Comparison of ENCODE assay signal across 26 mouse cellular contexts in the genomic region with DNA sequence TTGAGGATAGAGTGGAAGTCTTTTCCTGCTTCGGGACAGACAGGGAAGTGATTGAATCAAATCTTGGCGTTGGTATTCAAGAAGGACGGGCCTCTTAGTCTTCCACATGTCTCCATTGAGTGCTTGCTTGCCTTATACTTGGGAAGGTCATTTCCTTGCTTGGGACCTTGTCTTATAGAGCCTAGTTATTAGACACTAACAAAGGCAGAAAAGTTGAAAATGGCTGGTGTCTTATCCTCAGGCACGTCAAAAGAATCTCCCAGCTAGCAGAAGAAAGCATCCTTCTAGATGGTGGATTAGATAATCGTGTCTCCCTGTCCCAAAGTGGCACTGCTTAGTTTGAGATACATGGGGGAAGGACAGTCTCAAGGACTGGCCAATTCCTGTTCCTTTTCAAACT. TPM values are rescaled to one million over a fixed set of nuclear protein-coding genes. Genes with fewer than 3 reads are reported as not detected.
DNase-seq lines count a peak whose midpoint lies in the region; ATAC-seq lines count a peak whose summit lies in the region.
"Had no signal": no experiment of that assay in that cellular context is flagged by ENCODE, and none has a peak within 500 bp of the region (broad histone marks: within the 10 kb centered on the region; RNA-seq: fewer than 3 reads in every experiment).

No protein-coding gene starts in this region.

- H3K27me3 ChIP-seq in forebrain, embryonic 12.5 days = no peaks in the 10 kb centered on the region
- H3K27me3 ChIP-seq in forebrain, embryonic 15.5 days = no peaks in the 10 kb centered on the region
- no peaks in the 10 kb centered on the region for H3K27me3 ChIP-seq in heart, embryonic 16.5 days (ENCODE audit: control insufficient read depth, insufficient read depth, low read length)
- no peaks in the 10 kb centered on the region for H3K27me3 ChIP-seq in kidney, embryonic 14.5 days (ENCODE audit: control insufficient read depth, insufficient read depth, low read length)
- H3K27me3 ChIP-seq in forebrain, embryonic 13.5 days = no peaks in the 10 kb centered on the region
- H3K27me3 ChIP-seq: heart, embryonic 13.5 days; liver, embryonic 12.5 days; neural tube, embryonic 15.5 days; Patski had no signal

- no peak overlapping the region for H3K4me3 ChIP-seq in forebrain, embryonic 12.5 days (replicated peaks)
- H3K4me3 ChIP-seq in forebrain, embryonic 15.5 days = no peak overlapping the region
- no peak overlapping the region for H3K4me3 ChIP-seq in heart, embryonic 16.5 days (ENCODE audit: low read length)
- H3K4me3 ChIP-seq in kidney, embryonic 14.5 days (ENCODE audit: low read length) = no peak overlapping the region
- no peak overlapping the region for H3K4me3 ChIP-seq in forebrain, embryonic 13.5 days
- H3K4me3 ChIP-seq: heart, embryonic 13.5 days; hindbrain, embryonic 10.5 days; liver, embryonic 12.5 days; neural tube, embryonic 15.5 days had no signal

- peaks cover 16% of the 10 kb centered on the region for H3K4me1 ChIP-seq in forebrain, embryonic 12.5 days
- H3K4me1 ChIP-seq in forebrain, embryonic 15.5 days = no peaks in the 10 kb centered on the region
- peaks cover 27% of the 10 kb centered on the region for H3K4me1 ChIP-seq in heart, embryonic 16.5 days (ENCODE audit: control insufficient read depth, insufficient read depth, low read length)
- peaks cover 4% of the 10 kb centered on the region; the same call in 1 of the 2 replicates for H3K4me1 ChIP-seq in kidney, embryonic 14.5 days (ENCODE audit: control insufficient read depth, insufficient read depth, low read length)
- peaks cover 10% of the 10 kb centered on the region; the same call in 1 of the 2 replicates for H3K4me1 ChIP-seq in forebrain, embryonic 13.5 days
- H3K4me1 ChIP-seq: hindbrain, embryonic 10.5 days; liver, embryonic 12.5 days had no signal

- H3K36me3 ChIP-seq in forebrain, embryonic 12.5 days (replicated peaks) = no peaks in the 10 kb centered on the region
- H3K36me3 ChIP-seq in forebrain, embryonic 15.5 days = no peaks in the 10 kb centered on the region
- H3K36me3 ChIP-seq in heart, embryonic 16.5 days (ENCODE audit: control insufficient read depth, insufficient read depth) = no peaks in the 10 kb centered on the region
- no peaks in the 10 kb centered on the region for H3K36me3 ChIP-seq in kidney, embryonic 14.5 days (ENCODE audit: control insufficient read depth, insufficient read depth, low read length)
- H3K36me3 ChIP-seq in forebrain, embryonic 13.5 days (ENCODE audit: poor library complexity, severe bottlenecking) = no peaks in the 10 kb centered on the region
- H3K36me3 ChIP-seq: heart, embryonic 13.5 days; hindbrain, embryonic 10.5 days; liver, embryonic 12.5 days; neural tube, embryonic 15.5 days had no signal

- H3K9me3 ChIP-seq in forebrain, embryonic 12.5 days = no peaks in the 10 kb centered on the region
- H3K9me3 ChIP-seq in forebrain, embryonic 15.5 days = no peaks in the 10 kb centered on the region
- no peaks in the 10 kb centered on the region for H3K9me3 ChIP-seq in heart, embryonic 16.5 days (replicated peaks; ENCODE audit: control insufficient read depth, low read length)
- no peaks in the 10 kb centered on the region for H3K9me3 ChIP-seq in kidney, embryonic 14.5 days (ENCODE audit: control insufficient read depth, low read length)
- H3K9me3 ChIP-seq in forebrain, embryonic 13.5 days (replicated peaks) = no peaks in the 10 kb centered on the region
- H3K9me3 ChIP-seq: heart, embryonic 13.5 days; hindbrain, embryonic 10.5 days; liver, embryonic 12.5 days; neural tube, embryonic 15.5 days had no signal

- no peak for DNase-seq in heart, adult 18-20 months
- no peak for DNase-seq in kidney, adult 11 months
- no peak for DNase-seq in frontal cortex, postnatal 10 days (ENCODE audit: low spot score in 2 of 2)
- DNase-seq: adrenal gland, postnatal 10 days; cerebellum, adult 8-10 months; cerebellum, postnatal 36 days; gastrocnemius, postnatal 14 days; layer of hippocampus, postnatal 36 days; left cerebral cortex, postnatal 4 days; liver, postnatal 0 days; lung, postnatal 36 days; midbrain, embryonic 14.5 days; right cerebral cortex, postnatal 14 days; thymus, postnatal 4 days had no signal

- no peak overlapping the region for H3K27ac ChIP-seq in forebrain, embryonic 12.5 days
- H3K27ac ChIP-seq in forebrain, embryonic 15.5 days (replicated peaks) = no peak overlapping the region
- peak overlapping the region; percentile 71 for H3K27ac ChIP-seq in heart, embryonic 16.5 days (ENCODE audit: low read length)
- no peak overlapping the region for H3K27ac ChIP-seq in kidney, embryonic 14.5 days (ENCODE audit: low read depth, low read length)
- no peak overlapping the region for H3K27ac ChIP-seq in forebrain, embryonic 13.5 days
- H3K27ac ChIP-seq: hindbrain, embryonic 10.5 days; hindbrain, postnatal 0 days; liver, embryonic 12.5 days; neural tube, embryonic 15.5 days had no signal

- H3K9ac ChIP-seq in forebrain, embryonic 12.5 days = no peak overlapping the region
- H3K9ac ChIP-seq in forebrain, embryonic 15.5 days (replicated peaks) = no peak overlapping the region
- no peak overlapping the region for H3K9ac ChIP-seq in heart, embryonic 16.5 days (ENCODE audit: low read length)
- no peak overlapping the region for H3K9ac ChIP-seq in kidney, embryonic 14.5 days (ENCODE audit: low read depth, low read length)
- H3K9ac ChIP-seq in forebrain, embryonic 13.5 days = no peak overlapping the region
- H3K9ac ChIP-seq: liver, embryonic 12.5 days; liver, postnatal 0 days; neural tube, embryonic 15.5 days had no signal

- WGBS in forebrain, embryonic 12.5 days = 68% methylated on average over 5 of the region's 5 CpGs
- WGBS in forebrain, embryonic 15.5 days = 65% methylated on average over 5 of the region's 5 CpGs
- WGBS in heart, embryonic 16.5 days = 52% methylated on average over 5 of the region's 5 CpGs
- 76% methylated on average over 5 of the region's 5 CpGs for WGBS in kidney, embryonic 14.5 days
- 72% methylated on average over 5 of the region's 5 CpGs for WGBS in forebrain, embryonic 13.5 days

- peak overlapping the region; percentile 15; the same call in 1 of the 2 replicates for H3K4me2 ChIP-seq in forebrain, embryonic 12.5 days
- H3K4me2 ChIP-seq in forebrain, embryonic 15.5 days (replicated peaks) = no peak overlapping the region
- no peak overlapping the region for H3K4me2 ChIP-seq in heart, embryonic 16.5 days (ENCODE audit: low read depth, low read length)
- no peak overlapping the region for H3K4me2 ChIP-seq in kidney, embryonic 14.5 days (replicated peaks; ENCODE audit: low read depth, low read length)
- no peak overlapping the region for H3K4me2 ChIP-seq in forebrain, embryonic 13.5 days
- H3K4me2 ChIP-seq: heart, embryonic 13.5 days; liver, embryonic 12.5 days; neural tube, embryonic 15.5 days had no signal

- no peak; the same call in 1 of the 2 replicates for ATAC-seq in forebrain, embryonic 12.5 days (ENCODE audit: low FRiP score)
- no peak for ATAC-seq in forebrain, embryonic 15.5 days (replicated peaks)
- ATAC-seq in heart, embryonic 16.5 days (replicated peaks; ENCODE audit: extremely low read depth, insufficient read depth, low FRiP score) = no peak
- 0 out of 2 replicates have a peak, but pooled peaks have one; percentile 13 for ATAC-seq in kidney, embryonic 14.5 days (ENCODE audit: low FRiP score, low TSS enrichment)
- ATAC-seq in forebrain, embryonic 13.5 days = 0 out of 2 replicates have a peak, but pooled peaks have one; percentile 4
- ATAC-seq: hindbrain, postnatal 0 days; intestine, postnatal 0 days; liver, embryonic 12.5 days; liver, postnatal 0 days had no signal

RNA-seq across cellular contexts. Expression of a gene that starts 28.2 kb away (rescaled TPM):
- 33.0 and 35.4 TPM in 2 replicates for polyA plus RNA-seq in forebrain, embryonic 12.5 days (2016; fragmentation: Nextera tagmentation; extraction: Ambion mirVana)
- polyA plus RNA-seq in forebrain, embryonic 15.5 days (2015; fragmentation: Nextera tagmentation; extraction: Ambion mirVana) = 33.5 and 37.7 TPM in 2 replicates
- polyA plus RNA-seq in heart, embryonic 16.5 days (2015; fragmentation: Nextera tagmentation; extraction: Ambion mirVana) = 16.8 and 18.1 TPM in 2 replicates
- 10 to 100 TPM; 26.7 to 27.6 TPM for total RNA-seq in heart, adult 18-20 months (2021)
- 38.1 and 38.4 TPM in 2 replicates for polyA plus RNA-seq in kidney, embryonic 14.5 days (2014; fragmentation: Nextera tagmentation; extraction: Ambion mirVana)
- 25.0 and 28.9 TPM in 2 replicates for polyA plus RNA-seq in forebrain, embryonic 13.5 days (2015; fragmentation: Nextera tagmentation; extraction: Ambion mirVana)

Comparison
In these comparisons a context has a peak if more than half of its experiments do, and no peak if none do; other contexts are left out.
1. ATAC-seq: peak in kidney, embryonic 14.5 days (single experiment) and forebrain, embryonic 13.5 days (single experiment); none in forebrain, embryonic 12.5 days (single experiment), forebrain, embryonic 15.5 days (single experiment) and heart, embryonic 16.5 days (single experiment).